Mouse (Mus musculus) left cerebral cortex, postnatal 4 days (tissue): ENCODE measurements around the gene Lmntd2. TPM values are rescaled to one million over a fixed set of nuclear protein-coding genes. Genes with fewer than 3 reads are reported as not detected.
A peak's percentile ranks its signal among the peaks of the same experiment; 100 is the strongest.

Experiments
- DNase-seq: peaks from one replicate; pipeline ENCODE4 v3.0.0-alpha.2; 2022
- intact Hi-C: fragments of 180-260 bp; cut with DNase I; formaldehyde crosslinking; loops from one replicate; pipeline ENCODE4 v1.15.1; 2025
- total RNA-seq, 2 experiments: library from RNA; stranded (reverse); gene quantifications; 2 replicates each; pipeline ENCODE4 v1.2.3; 2021

Gene Lmntd2
- total RNA-seq, 2 experiments from 2014 or later = 0.18 TPM; not detected in 1

GRCm38 (mm10) chr7:141191796-141192685 is 21.8 kb downstream of the Lmntd2 start:
- DNase-seq = no peak
- intact Hi-C loops = no loop called here

GRCm38 (mm10) chr7:141191036-141191435 is 22.8 kb downstream of the Lmntd2 start:
- intact Hi-C loops = no loop called here
- no peak for DNase-seq

- intact Hi-C loops = no loop called here
- no peak for DNase-seq
These were observed 23.7 kb downstream of the Lmntd2 start for GRCm38 (mm10) chr7:141190220-141190619.

- intact Hi-C loops = no loop called here
- no peak for DNase-seq
These were observed 25.1 kb downstream of the Lmntd2 start for GRCm38 (mm10) chr7:141188733-141189132.

- intact Hi-C loops = no loop called here
- DNase-seq = no peak
These were observed 25.7 kb downstream of the Lmntd2 start for GRCm38 (mm10) chr7:141188194-141188593.

GRCm38 (mm10) chr7:141176173-141176572 is 37.7 kb downstream of the Lmntd2 start:
- peak; percentile 88 for DNase-seq
- intact Hi-C loops = loop anchor here (10.0 kb wide), 3 partner anchors 111 to 321 kb away; partner anchors contain the start of genes B4galnt4, Bet1l, Cox8b and Gm45785

- intact Hi-C loops = loop anchor here (10.0 kb wide), 3 partner anchors 110 to 320 kb away; partner anchors contain the start of genes B4galnt4, Bet1l, Cox8b and Gm45785
These were observed 38.8 kb downstream of the Lmntd2 start for GRCm38 (mm10) chr7:141175068-141175467.

GRCm38 (mm10) chr7:141173323-141173850 is 40.5 kb downstream of the Lmntd2 start:
- intact Hi-C loops = loop anchor here (10.0 kb wide), 3 partner anchors 109 to 319 kb away; partner anchors contain the start of genes B4galnt4, Bet1l, Cox8b and Gm45785
- no peak for DNase-seq

More at GRCm38 (mm10) chr7:141175068-141175467, 38.8 kb downstream of the Lmntd2 start:
- DNase-seq = no peak

- intact Hi-C loops = loop anchor here (10.0 kb wide), 3 partner anchors 108 to 318 kb away; partner anchors contain the start of genes B4galnt4, Bet1l, Cox8b and Gm45785
These were observed 41.5 kb downstream of the Lmntd2 start, which contains the start of gene Rnh1 for GRCm38 (mm10) chr7:141172116-141173006. Gene Rnh1, minus strand, starts transcription at chr7:141172857.

GRCm38 (mm10) chr7:141169866-141170265 is 44.0 kb downstream of the Lmntd2 start:
- no peak for DNase-seq
- intact Hi-C loops = loop anchor here (10.0 kb wide), 3 partner anchors 105 to 315 kb away; partner anchors contain the start of genes B4galnt4, Bet1l, Cox8b and Gm45785

More at GRCm38 (mm10) chr7:141172116-141173006, 41.5 kb downstream of the Lmntd2 start, which contains the start of gene Rnh1:
- DNase-seq = peak; percentile 96

GRCm38 (mm10) chr7:141169300-141169699 is 44.6 kb downstream of the Lmntd2 start:
- intact Hi-C loops = no loop called here
- peak; percentile 17 for DNase-seq

GRCm38 (mm10) chr7:141168518-141168953 is 45.3 kb downstream of the Lmntd2 start:
- DNase-seq = no peak
- intact Hi-C loops = no loop called here

- intact Hi-C loops = no loop called here
- DNase-seq = peak; percentile 23
These were observed 45.9 kb downstream of the Lmntd2 start for GRCm38 (mm10) chr7:141167901-141168517.

- no peak for DNase-seq
These were observed 49.0 kb downstream of the Lmntd2 start for GRCm38 (mm10) chr7:141164850-141165249.

GRCm38 (mm10) chr7:141164397-141164796 is 49.5 kb downstream of the Lmntd2 start:
- no peak for DNase-seq

More at GRCm38 (mm10) chr7:141164850-141165249, 49.0 kb downstream of the Lmntd2 start:
- intact Hi-C loops = no loop called here

More at GRCm38 (mm10) chr7:141164397-141164796, 49.5 kb downstream of the Lmntd2 start:
- intact Hi-C loops = no loop called here
